Mouse (Mus musculus): Measurements from ENCODE around the gene Swi5. TPM values are rescaled to one million over a fixed set of nuclear protein-coding genes. Genes with fewer than 3 reads are reported as not detected.

Swi5 gene
- polyA plus RNA-seq (2015; fragmentation: Nextera tagmentation; extraction: Ambion mirVana) = 268 and 276 TPM in 2 replicates

GRCm38 (mm10) chr2:32287923-32288367, at the start of gene Swi5:
Gene Swi5 (minus strand): TSS chr2:32288075.

DNA sequence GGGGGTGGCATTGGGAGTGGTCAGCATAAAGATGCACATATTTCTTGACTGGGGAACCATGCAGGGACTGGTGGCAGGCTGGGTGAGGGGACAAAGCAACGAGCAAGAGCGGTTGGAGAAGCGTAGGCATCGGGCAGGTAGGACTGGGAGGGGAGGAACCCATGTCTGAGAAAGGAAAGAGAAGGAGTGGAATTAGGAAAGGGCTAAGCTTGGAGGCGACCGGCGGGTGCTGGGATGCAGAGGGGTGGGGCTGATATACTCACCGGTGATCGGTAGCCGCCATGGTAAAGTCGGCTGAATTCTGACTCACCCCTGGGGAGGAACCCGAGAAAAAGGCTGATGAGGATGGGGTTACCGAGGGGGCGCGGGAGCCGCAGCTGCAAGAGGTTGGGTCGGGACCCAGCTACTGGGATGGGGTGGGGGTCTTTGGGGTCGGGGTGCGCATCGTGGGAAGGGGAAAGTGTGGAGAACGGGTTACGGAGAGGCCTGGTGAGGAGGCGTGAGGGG, 488 bp downstream of the Swi5 start, which contains the start of gene Golga2:
Gene Golga2 (plus strand): TSS at position 51 of the 507 bp plus-strand sequence.

GRCm38 (mm10) chr2:32259657-32260417, 28.0 kb downstream of the Swi5 start, which contains the start of gene Uck1:
Gene Uck1 (minus strand): TSS chr2:32260159.

GRCm38 (mm10) chr2:32235886-32236759, 51.8 kb downstream of the Swi5 start, which contains the start of gene Pomt1:
Gene Pomt1 (plus strand): TSS chr2:32236590.

Other genes starting within 250 kb of the Swi5 start
- 9.4 and 9.9 TPM in 2 replicates for gene Fam78a, start 203.2 kb downstream of the Swi5 start, polyA plus RNA-seq (2015; fragmentation: Nextera tagmentation; extraction: Ambion mirVana)
- 1.0 and 1.6 TPM in 2 replicates for gene Plpp7, start 192.5 kb downstream of the Swi5 start, polyA plus RNA-seq (2015; fragmentation: Nextera tagmentation; extraction: Ambion mirVana)
- gene Prrc2b, start 137.0 kb downstream of the Swi5 start, polyA plus RNA-seq (2015; fragmentation: Nextera tagmentation; extraction: Ambion mirVana) = 16.3 and 19.1 TPM in 2 replicates
- gene Pomt1, start 51.5 kb downstream of the Swi5 start, polyA plus RNA-seq (2015; fragmentation: Nextera tagmentation; extraction: Ambion mirVana) = 11.6 and 13.3 TPM in 2 replicates
- 31.9 and 32.8 TPM in 2 replicates for gene Uck1, start 27.9 kb downstream of the Swi5 start, polyA plus RNA-seq (2015; fragmentation: Nextera tagmentation; extraction: Ambion mirVana)
- gene Golga2, start 691 bp downstream of the Swi5 start, polyA plus RNA-seq (2015; fragmentation: Nextera tagmentation; extraction: Ambion mirVana) = 9.8 and 13.2 TPM in 2 replicates
- 20.5 and 25.2 TPM in 2 replicates for gene Ciz1, start 64.3 kb upstream of the Swi5 start, polyA plus RNA-seq (2015; fragmentation: Nextera tagmentation; extraction: Ambion mirVana)
- gene Dnm1, start 65.3 kb upstream of the Swi5 start, polyA plus RNA-seq (2015; fragmentation: Nextera tagmentation; extraction: Ambion mirVana) = 2.0 and 3.8 TPM in 2 replicates
- 45.8 and 48.6 TPM in 2 replicates for gene 1110008P14Rik, start 93.9 kb upstream of the Swi5 start, polyA plus RNA-seq (2015; fragmentation: Nextera tagmentation; extraction: Ambion mirVana)
- gene Lcn2, start 100.2 kb upstream of the Swi5 start, polyA plus RNA-seq (2015; fragmentation: Nextera tagmentation; extraction: Ambion mirVana) = 401 and 613 TPM in 2 replicates
- gene Ptges2, start 107.8 kb upstream of the Swi5 start, polyA plus RNA-seq (2015; fragmentation: Nextera tagmentation; extraction: Ambion mirVana) = 13.7 and 14.0 TPM in 2 replicates
- gene Naif1, start 162.4 kb upstream of the Swi5 start, polyA plus RNA-seq (2015; fragmentation: Nextera tagmentation; extraction: Ambion mirVana) = 2.5 and 2.9 TPM in 2 replicates
- 7.0 and 7.8 TPM in 2 replicates for gene Slc25a25, start 163.4 kb upstream of the Swi5 start, polyA plus RNA-seq (2015; fragmentation: Nextera tagmentation; extraction: Ambion mirVana)
- gene Fam102a, start 247.3 kb upstream of the Swi5 start, polyA plus RNA-seq (2015; fragmentation: Nextera tagmentation; extraction: Ambion mirVana) = 3.9 and 5.6 TPM in 2 replicates

All from spleen, postnatal 0 days (tissue).